Mouse (Mus musculus) erythroblast, embryonic 14.5 days (primary cell): ENCODE results near the gene Ick. TPM values are rescaled to one million over a fixed set of nuclear protein-coding genes. Genes with fewer than 3 reads are reported as not detected.

ENCODE experiments used
- H3K27me3 ChIP-seq: 2 replicates; pipeline ENCODE4 v1.6.1; 2012; ENCODE audit warnings: inconsistent platforms; ENCODE audit not compliant: control insufficient read depth
- H3K36me3 ChIP-seq: 2 replicates; pipeline ENCODE4 v1.6.1; 2012; ENCODE audit warnings: mild to moderate bottlenecking, inconsistent platforms; ENCODE audit not compliant: control insufficient read depth
- H3K4me1 ChIP-seq: 2 replicates; pipeline ENCODE4 v1.6.1; 2012; ENCODE audit warnings: inconsistent platforms; ENCODE audit not compliant: control insufficient read depth
- H3K4me3 ChIP-seq: replicated peaks from 2 replicates; pipeline ENCODE3; 2012; ENCODE audit warnings: moderate library complexity, mild to moderate bottlenecking, inconsistent platforms
- H3K9me3 ChIP-seq: 2 replicates; pipeline ENCODE4 v1.6.1; 2012; ENCODE audit warnings: low read length, inconsistent platforms, mixed read lengths; ENCODE audit not compliant: control insufficient read depth
- GATA1 ChIP-seq: IDR thresholded peaks from 2 replicates; pipeline ENCODE4 v1.6.1; 2012; ENCODE audit warnings: low read length, inconsistent platforms, mixed read lengths
- TAL1 ChIP-seq: IDR thresholded peaks from 3 replicates; pipeline ENCODE4 v1.6.1; 2012; ENCODE audit warnings: low read length, inconsistent platforms, mixed read lengths
- polyA plus RNA-seq: library from polyadenylated mRNA; stranded (reverse); fragments of >175 nt; gene quantifications from 2 replicates; pipeline ENCODE4 v1.2.3, GENCODE M21; 2012

Gene Ick
- polyA plus RNA-seq, 1 experiment, result 0.35 TPM

DNA sequence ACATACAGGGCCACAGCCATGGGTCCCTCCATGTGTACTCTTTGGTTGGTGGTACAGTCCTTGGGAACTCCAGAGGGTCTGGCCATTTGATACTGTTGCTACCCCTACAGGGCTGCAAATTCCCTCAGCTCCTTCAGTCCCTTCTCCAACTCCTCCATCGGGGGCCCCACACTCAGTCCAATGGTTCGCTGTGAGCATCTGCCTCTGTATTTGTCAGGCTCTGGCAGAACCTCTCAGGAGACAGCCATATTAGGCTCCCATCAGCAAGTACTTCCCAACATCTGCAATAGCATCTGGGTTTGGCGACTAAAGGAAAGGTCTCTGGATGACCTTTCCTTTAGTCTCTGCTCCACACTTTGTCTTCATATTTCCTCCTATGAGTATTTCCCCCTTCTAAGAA lies 102.5 kb downstream of the Ick start:
- Histone ChIP-seq H3K36me3 (peaks cover 23% of the 10 kb centered on the region), H3K9me3 (no peaks in the 10 kb centered on the region)
- TF ChIP-seq TAL1 (no peak), GATA1 (no peak)

DNA sequence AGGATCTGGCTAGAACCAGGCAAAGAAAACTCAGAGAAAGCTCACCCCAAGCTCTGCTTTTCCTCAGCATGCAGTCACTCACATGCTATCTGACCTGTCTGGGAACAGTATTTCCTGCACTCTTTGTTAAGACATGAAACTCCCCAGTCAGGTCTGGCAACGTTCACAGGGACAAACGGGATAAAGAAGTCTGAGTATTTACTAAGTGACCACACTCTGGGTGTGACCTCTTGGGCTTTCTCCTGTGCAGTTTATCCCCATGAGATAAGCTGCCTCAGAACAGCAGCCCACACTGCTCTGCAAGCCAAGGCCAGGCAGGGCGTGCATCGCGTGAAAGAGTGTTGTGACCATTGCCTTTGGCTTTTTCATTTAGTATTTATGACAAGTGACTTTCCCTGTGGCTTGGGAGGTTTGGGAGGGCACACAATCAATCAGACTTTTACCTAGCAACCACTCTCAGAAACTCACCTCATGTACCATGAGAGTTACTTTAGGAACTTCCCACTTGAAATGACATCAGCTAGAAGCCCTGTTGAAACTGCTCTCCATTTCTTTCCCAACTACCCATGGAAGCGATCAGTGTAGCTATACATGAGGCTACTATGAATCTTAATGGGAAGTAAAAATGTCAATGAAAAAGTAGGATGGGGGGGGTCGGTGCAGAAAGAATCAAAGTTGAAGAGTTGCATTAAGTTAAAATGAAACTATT lies 103.5 kb downstream of the Ick start:
- no peak overlapping the region for H3K4me3 ChIP-seq
- H3K27me3 ChIP-seq, result no peaks in the 10 kb centered on the region
- H3K36me3 ChIP-seq, result peaks cover 23% of the 10 kb centered on the region
- TF ChIP-seq GATA1 (no peak), TAL1 (no peak)
- H3K9me3 ChIP-seq, result no peaks in the 10 kb centered on the region
- H3K4me1 ChIP-seq, result peaks cover 12% of the 10 kb centered on the region

More for the DNA sequence above, 102.5 kb downstream of the Ick start:
- peaks cover 9% of the 10 kb centered on the region for H3K4me1 ChIP-seq
- H3K4me3 ChIP-seq, result no peak overlapping the region
- H3K27me3 ChIP-seq, result no peaks in the 10 kb centered on the region

GRCm38 (mm10) chr9:78217074-78217473 lies 108.1 kb downstream of the Ick start:
- no peaks in the 10 kb centered on the region for H3K27me3 ChIP-seq
- no peak overlapping the region for H3K4me3 ChIP-seq
- peaks cover 3% of the 10 kb centered on the region; the same call in 1 of the 2 replicates for H3K9me3 ChIP-seq
- H3K4me1 ChIP-seq, result peaks cover 10% of the 10 kb centered on the region
- no peaks in the 10 kb centered on the region for H3K36me3 ChIP-seq
- no peak for TF ChIP-seq GATA1
- no peak for TF ChIP-seq TAL1

Other genes with a start within 250 kb of the Ick start
- gene Elovl5, start 191.8 kb upstream of the Ick start, polyA plus RNA-seq, result 0.03 and 0.09 TPM in 2 replicates
- not detected in 2 replicates for gene Gcm1, start 57.3 kb upstream of the Ick start, polyA plus RNA-seq
- gene Fbxo9, start 127 bp upstream of the Ick start, polyA plus RNA-seq, result 20.3 and 21.9 TPM in 2 replicates
- gene Gsta4, start 73.6 kb downstream of the Ick start, polyA plus RNA-seq, result 0.65 and 1.0 TPM in 2 replicates
- not detected in 2 replicates for gene Gsta1, start 121.5 kb downstream of the Ick start, polyA plus RNA-seq
- gene Gm3776, start 147.9 kb downstream of the Ick start, polyA plus RNA-seq, result not detected in 2 replicates
- not detected in 2 replicates for gene Gm10639, start 180.7 kb downstream of the Ick start, polyA plus RNA-seq
- gene Omt2a, start 205.6 kb downstream of the Ick start, polyA plus RNA-seq, result not detected in 2 replicates
- not detected in 2 replicates for gene Omt2b, start 218.4 kb downstream of the Ick start, polyA plus RNA-seq
- gene Gsta2, start 246.6 kb downstream of the Ick start, polyA plus RNA-seq, result not detected in 2 replicates